Mouse (Mus musculus) liver, embryonic 11.5 days (tissue): ENCODE measurements around the gene Gm37240. TPM values are rescaled to one million over a fixed set of nuclear protein-coding genes. Genes with fewer than 3 reads are reported as not detected.
A peak's percentile ranks its signal among the peaks of the same experiment; 100 is the strongest.
"Not testable (repeated sequence)": the region's sequence is repeated elsewhere in the genome, so short reads cannot be mapped to it uniquely, and the experiment has no call there.

Experiments
- ATAC-seq: fragments of 200-750 bp; cut with Nextera tagmentation; replicated peaks from 2 replicates; pipeline ENCODE4 v1.8.0; 2017; ENCODE audit warnings: moderate number of reproducible peaks, mild to moderate bottlenecking, moderate TSS enrichment, moderate library complexity; ENCODE audit not compliant: low FRiP score
- DNase-seq: peaks from one replicate; pipeline ENCODE4 v3.0.0-alpha.2; 2017; ENCODE audit warnings: low spot score
- H3K27ac ChIP-seq: fragments of 300-500 bp; sonication (generic); 2 replicates; pipeline ENCODE4 v1.5.1; 2014; ENCODE audit warnings: mild to moderate bottlenecking, low read depth, low read length, control low read depth
- H3K27me3 ChIP-seq: fragments of 300-500 bp; sonication (generic); replicated peaks from 2 replicates; pipeline ENCODE4 v1.6.1; 2014; ENCODE audit warnings: low read length, mixed read lengths; ENCODE audit not compliant: control insufficient read depth, insufficient read depth
- H3K36me3 ChIP-seq: fragments of 300-500 bp; sonication (generic); 2 replicates; pipeline ENCODE4 v1.6.1; 2014; ENCODE audit warnings: mild to moderate bottlenecking, low read length, moderate library complexity, mixed read lengths; ENCODE audit not compliant: control insufficient read depth, insufficient read depth
- H3K4me1 ChIP-seq: fragments of 300-500 bp; sonication (generic); replicated peaks from 2 replicates; pipeline ENCODE4 v1.6.1; 2014; ENCODE audit warnings: low read length, mixed read lengths; ENCODE audit not compliant: control insufficient read depth, insufficient read depth
- H3K4me2 ChIP-seq: fragments of 300-500 bp; sonication (generic); 2 replicates; pipeline ENCODE4 v1.6.1; 2014; ENCODE audit warnings: mild to moderate bottlenecking, control low read depth, moderate library complexity
- H3K4me3 ChIP-seq: fragments of 300-500 bp; sonication (generic); 2 replicates; pipeline ENCODE4 v1.5.1; 2014; ENCODE audit warnings: low read depth, low read length, control low read depth
- H3K9ac ChIP-seq: fragments of 300-500 bp; sonication (generic); 2 replicates; pipeline ENCODE4 v1.6.1; 2014; ENCODE audit warnings: low read depth, low read length, control low read depth
- H3K9me3 ChIP-seq: fragments of 300-500 bp; sonication (generic); 2 replicates; pipeline ENCODE4 v1.6.1; 2016; ENCODE audit warnings: low read length, inconsistent platforms, mixed read lengths; ENCODE audit not compliant: control insufficient read depth
- WGBS: fragments of 180-500 bp; shearing (Covaris S2); extraction: QIAGEN DNeasy Blood & Tissue Kit; methylation state at CpG from one replicate; pipeline ENCODE4 v1.1.7; 2014; 5-methylcytosine and 5-hydroxymethylcytosine counted together
- polyA plus RNA-seq: library from polyadenylated mRNA; unstranded; fragments of >200 nt; fragmentation: Nextera tagmentation; extraction: Ambion mirVana; gene quantifications from 2 replicates; pipeline ENCODE4 v1.2.1, GENCODE M21; 2014

Gene Gm37240
- polyA plus RNA-seq, 1 experiment from 2014 or later = 1.6 TPM

- Histone ChIP-seq H3K36me3 (no peaks in the 10 kb centered on the region), H3K27me3 (no peaks in the 10 kb centered on the region), H3K9ac (no peak overlapping the region), H3K4me1 (peaks cover 9% of the 10 kb centered on the region), H3K9me3 (no peaks in the 10 kb centered on the region), H3K4me3 (no peak overlapping the region), H3K27ac (no peak overlapping the region), H3K4me2 (no peak overlapping the region)
- DNase-seq = no peak
- no peak for ATAC-seq
Measured at GRCm38 (mm10) chr3:84870126-84870525, 1017.2 kb downstream of the Gm37240 start.

- no peaks in the 10 kb centered on the region for H3K9me3 ChIP-seq
- peaks cover 9% of the 10 kb centered on the region for H3K4me1 ChIP-seq
- ATAC-seq = no peak
- no peak overlapping the region for H3K4me3 ChIP-seq
- H3K4me2 ChIP-seq = no peak overlapping the region
- 37% methylated on average over 1 of the region's 1 CpGs for WGBS
- no peak overlapping the region for H3K9ac ChIP-seq
- no peaks in the 10 kb centered on the region for H3K27me3 ChIP-seq
- DNase-seq = no peak
- no peaks in the 10 kb centered on the region for H3K36me3 ChIP-seq
- no peak overlapping the region for H3K27ac ChIP-seq
Measured at GRCm38 (mm10) chr3:84867991-84868390, 1019.3 kb downstream of the Gm37240 start.

GRCm38 (mm10) chr3:84867434-84867975 lies 1019.8 kb downstream of the Gm37240 start:
- Histone ChIP-seq H3K4me2 (no peak overlapping the region), H3K9me3 (no peaks in the 10 kb centered on the region), H3K27ac (no peak overlapping the region), H3K27me3 (no peaks in the 10 kb centered on the region), H3K9ac (no peak overlapping the region), H3K4me1 (peaks cover 9% of the 10 kb centered on the region), H3K4me3 (no peak overlapping the region), H3K36me3 (no peaks in the 10 kb centered on the region)
- no peak for ATAC-seq
- no peak for DNase-seq
- 52% methylated on average over 1 of the region's 1 CpGs for WGBS

GRCm38 (mm10) chr3:84866866-84867265 lies 1020.5 kb downstream of the Gm37240 start:
- H3K4me2 ChIP-seq = peak overlapping the region; percentile 4; the same call in 1 of the 2 replicates
- H3K4me3 ChIP-seq = no peak overlapping the region
- DNase-seq (no peak), ATAC-seq (no peak; the same call in 1 of the 2 replicates)
- no peaks in the 10 kb centered on the region for H3K9me3 ChIP-seq
- no peak overlapping the region for H3K27ac ChIP-seq
- H3K27me3 ChIP-seq = no peaks in the 10 kb centered on the region
- H3K9ac ChIP-seq = no peak overlapping the region
- WGBS = 67% methylated on average over 4 of the region's 4 CpGs
- no peaks in the 10 kb centered on the region for H3K36me3 ChIP-seq
- peaks cover 9% of the 10 kb centered on the region for H3K4me1 ChIP-seq

- no peak overlapping the region for H3K4me2 ChIP-seq
Measured at GRCm38 (mm10) chr3:84865684-84866083, 1021.6 kb downstream of the Gm37240 start.

GRCm38 (mm10) chr3:84861817-84862216 lies 1025.5 kb downstream of the Gm37240 start:
- not testable (repeated sequence) for ATAC-seq, H3K27ac ChIP-seq, H3K36me3 ChIP-seq, H3K4me2 ChIP-seq, H3K9me3 ChIP-seq, H3K9ac ChIP-seq, H3K4me3 ChIP-seq, DNase-seq, H3K27me3 ChIP-seq
- 73% methylated on average over 3 of the region's 3 CpGs for WGBS
- peaks cover 15% of the 10 kb centered on the region for H3K4me1 ChIP-seq

More at GRCm38 (mm10) chr3:84865684-84866083, 1021.6 kb downstream of the Gm37240 start:
- peaks cover 9% of the 10 kb centered on the region for H3K4me1 ChIP-seq
- no peak overlapping the region for H3K4me3 ChIP-seq
- no peaks in the 10 kb centered on the region for H3K36me3 ChIP-seq
- H3K9me3 ChIP-seq = no peaks in the 10 kb centered on the region
- no peak overlapping the region; the same call in 1 of the 2 replicates for H3K27ac ChIP-seq
- no peak for DNase-seq
- no peak for ATAC-seq
- no peak overlapping the region for H3K9ac ChIP-seq
- H3K27me3 ChIP-seq = no peaks in the 10 kb centered on the region
- 81% methylated on average over 3 of the region's 3 CpGs for WGBS

- H3K36me3 ChIP-seq = no peaks in the 10 kb centered on the region
- H3K27me3 ChIP-seq = no peaks in the 10 kb centered on the region
- H3K9ac ChIP-seq = no peak overlapping the region
- H3K4me1 ChIP-seq = peaks cover 15% of the 10 kb centered on the region
- WGBS = 72% methylated on average over 1 of the region's 1 CpGs
- no peak for DNase-seq
- no peaks in the 10 kb centered on the region for H3K9me3 ChIP-seq
- H3K4me3 ChIP-seq = no peak overlapping the region
- H3K4me2 ChIP-seq = no peak overlapping the region
- no peak overlapping the region for H3K27ac ChIP-seq
- ATAC-seq = peak; percentile 39; the same call in 1 of the 2 replicates
Measured at GRCm38 (mm10) chr3:84860669-84861068, 1026.6 kb downstream of the Gm37240 start.

GRCm38 (mm10) chr3:84854440-84854839 lies 1032.9 kb downstream of the Gm37240 start:
- DNase-seq = no peak
- ATAC-seq = no peak
- H3K9ac ChIP-seq = no peak overlapping the region
- no peaks in the 10 kb centered on the region for H3K27me3 ChIP-seq
- no peak overlapping the region for H3K4me2 ChIP-seq
- no peaks in the 10 kb centered on the region for H3K36me3 ChIP-seq
- 64% methylated on average over 1 of the region's 1 CpGs for WGBS
- no peak overlapping the region for H3K4me3 ChIP-seq
- H3K27ac ChIP-seq = no peak overlapping the region
- no peaks in the 10 kb centered on the region for H3K9me3 ChIP-seq
- peaks cover 21% of the 10 kb centered on the region for H3K4me1 ChIP-seq

GRCm38 (mm10) chr3:84852877-84853276 lies 1034.4 kb downstream of the Gm37240 start:
- Histone ChIP-seq H3K4me1 (peaks cover 21% of the 10 kb centered on the region), H3K27ac (no peak overlapping the region), H3K9ac (no peak overlapping the region), H3K36me3 (no peaks in the 10 kb centered on the region), H3K9me3 (no peaks in the 10 kb centered on the region), H3K27me3 (no peaks in the 10 kb centered on the region), H3K4me2 (no peak overlapping the region), H3K4me3 (no peak overlapping the region)
- DNase-seq = no peak
- ATAC-seq = no peak
- 60% methylated on average over 7 of the region's 7 CpGs for WGBS
